Mouse (Mus musculus) liver, postnatal 0 days (tissue): ENCODE data around the gene Ercc5.

Experiments
- CTCF ChIP-seq: sonication (generic); IDR thresholded peaks from 2 replicates; pipeline ENCODE4 v1.5.1; 2016; ENCODE audit warnings: antibody characterized with exemption, low read depth
- EP300 ChIP-seq: IDR thresholded peaks from 2 replicates; pipeline ENCODE4 v1.6.1; 2016; ENCODE audit warnings: antibody characterized with exemption, low read depth, mild to moderate bottlenecking

DNA sequence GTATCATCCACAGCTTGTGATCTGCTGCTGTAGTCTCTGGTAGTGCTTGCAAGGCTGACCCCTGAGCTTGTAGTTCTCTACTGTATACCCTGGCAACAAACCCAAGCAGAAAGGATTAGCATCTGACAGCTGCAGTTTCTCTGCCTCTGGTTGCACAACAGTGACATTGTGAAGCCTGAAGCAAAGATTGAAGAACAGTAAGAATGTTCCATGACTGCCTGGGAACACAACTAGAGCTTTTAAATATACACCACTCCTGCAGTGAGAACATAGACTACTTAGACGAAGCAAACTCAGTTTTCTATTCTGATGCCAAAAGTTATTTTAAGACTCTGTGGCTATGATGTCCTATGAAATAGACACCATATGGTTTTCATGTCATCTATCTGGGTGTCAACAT, 71.3 kb downstream of the Ercc5 start, which contains the start of gene Mettl21e:
- TF ChIP-seq CTCF (no peak), EP300 (no peak)
